Comparison of ENCODE assay signal across 21 mouse cellular contexts in the genomic region with DNA sequence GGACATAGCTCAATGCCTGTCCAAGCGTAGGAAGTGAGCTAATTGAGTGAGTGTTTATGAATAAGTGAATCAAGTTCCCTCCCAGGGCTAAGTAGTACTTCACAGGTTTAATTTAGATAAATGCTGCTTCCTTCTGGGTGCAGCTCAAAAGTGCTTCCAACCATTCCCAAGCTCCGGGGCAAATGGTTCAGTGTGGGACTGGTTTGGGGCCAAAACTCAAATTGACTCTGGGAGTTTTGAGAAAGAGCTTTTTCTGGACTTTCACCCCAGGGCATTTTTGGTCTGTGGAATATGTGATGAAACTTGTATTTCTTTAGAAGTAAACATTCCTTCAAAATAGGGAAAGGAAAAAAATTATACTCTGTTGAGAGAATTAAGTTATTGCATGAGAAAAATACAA. TPM values are rescaled to one million over a fixed set of nuclear protein-coding genes. Genes with fewer than 3 reads are reported as not detected.
DNase-seq lines count a peak whose midpoint lies in the region; ATAC-seq and TF ChIP-seq lines count a peak whose summit lies in the region.
"Had no signal": no experiment of that assay in that cellular context is flagged by ENCODE, and none has a peak within 500 bp of the region (broad histone marks: within the 10 kb centered on the region; RNA-seq: fewer than 3 reads in every experiment).

No protein-coding gene starts in this region.

- H3K4me3 ChIP-seq in kidney, adult 2 months (ENCODE audit: insufficient read depth, low read depth, low read length) = no peak overlapping the region
- no peak overlapping the region for H3K4me3 ChIP-seq in lung, embryonic 16.5 days (ENCODE audit: low read length)
- no peak overlapping the region for H3K4me3 ChIP-seq in liver, postnatal 0 days (ENCODE audit: low read depth, low read length)
- no peak overlapping the region for H3K4me3 ChIP-seq in midbrain, postnatal 0 days (ENCODE audit: low read depth, low read length)
- H3K4me3 ChIP-seq: embryonic facial prominence, embryonic 10.5 days; forebrain, embryonic 13.5 days; hindbrain, embryonic 13.5 days had no signal

- TF ChIP-seq EP300 in liver, postnatal 0 days (IDR thresholded peaks at IDR 0.05; ENCODE audit: low read depth) = no peak

- H3K9ac ChIP-seq in lung, embryonic 16.5 days (ENCODE audit: low read length) = no peak overlapping the region
- H3K9ac ChIP-seq in liver, postnatal 0 days (replicated peaks) = no peak overlapping the region
- no peak overlapping the region for H3K9ac ChIP-seq in midbrain, postnatal 0 days (replicated peaks; ENCODE audit: low read length, poor library complexity, severe bottlenecking)
- H3K9ac ChIP-seq: forebrain, embryonic 13.5 days; forebrain, postnatal 0 days; hindbrain, embryonic 13.5 days had no signal

- no peak for TF ChIP-seq POLR2A in kidney, adult 2 months (IDR thresholded peaks at IDR 0.05; ENCODE audit: low read depth, low read length)

- no peak overlapping the region for H3K27ac ChIP-seq in kidney, adult 2 months (ENCODE audit: insufficient read depth, low read depth, low read length)
- no peak overlapping the region for H3K27ac ChIP-seq in lung, embryonic 16.5 days (ENCODE audit: low read length)
- peak overlapping the region; percentile 34; the same call in 1 of the 2 replicates for H3K27ac ChIP-seq in liver, postnatal 0 days (ENCODE audit: low read depth)
- H3K27ac ChIP-seq in midbrain, postnatal 0 days (ENCODE audit: low read depth, low read length) = no peak overlapping the region
- H3K27ac ChIP-seq: embryonic facial prominence, embryonic 10.5 days; forebrain, embryonic 13.5 days; hindbrain, embryonic 13.5 days; hindbrain, postnatal 0 days had no signal

- no peaks in the 10 kb centered on the region for H3K9me3 ChIP-seq in lung, embryonic 16.5 days (ENCODE audit: control insufficient read depth, low read length)
- no peaks in the 10 kb centered on the region for H3K9me3 ChIP-seq in liver, postnatal 0 days (ENCODE audit: low read length)
- H3K9me3 ChIP-seq in midbrain, postnatal 0 days (ENCODE audit: low read length) = no peaks in the 10 kb centered on the region
- H3K9me3 ChIP-seq: embryonic facial prominence, embryonic 10.5 days; forebrain, embryonic 13.5 days; G1E; hindbrain, embryonic 13.5 days had no signal

- WGBS in kidney, adult 2 months = 48% methylated on average over 2 of the region's 2 CpGs
- 40% methylated on average over 2 of the region's 2 CpGs for WGBS in lung, embryonic 16.5 days
- 63% methylated on average over 2 of the region's 2 CpGs for WGBS in liver, postnatal 0 days (ENCODE audit: insufficient replicate concordance)
- 96% methylated on average over 2 of the region's 2 CpGs for WGBS in midbrain, postnatal 0 days

- no peak for TF ChIP-seq CTCF in kidney, adult 2 months (conservative IDR thresholded peaks at IDR 0.05; ENCODE audit: insufficient read depth, insufficient read length, low read depth, low read length)
- no peak for TF ChIP-seq CTCF in liver, postnatal 0 days (IDR thresholded peaks at IDR 0.05; ENCODE audit: low read depth)
- TF ChIP-seq CTCF in midbrain, postnatal 0 days (IDR thresholded peaks at IDR 0.05) = no peak

- peak; percentile 39 for DNase-seq in kidney, adult 2 months
- DNase-seq in kidney, adult 11 months = no peak
- no peak for DNase-seq in lung, postnatal 10 days
- peak; percentile 59 for DNase-seq in NIH3T3 (ENCODE audit: low read depth)
- DNase-seq in liver, postnatal 0 days = no peak
- no peak for DNase-seq in midbrain, postnatal 0 days (ENCODE audit: low spot score)
- DNase-seq: adrenal gland, postnatal 14 days; B cell, adult 2 months; cerebellum, adult 11-12 months; cerebellum, adult 9-11 months; cerebellum, postnatal 36 days; forebrain, postnatal 0 days; gastrocnemius, postnatal 14 days; heart, postnatal 10 days had no signal

- peak; percentile 47 for ATAC-seq in lung, embryonic 16.5 days (ENCODE audit: low read depth)
- peak; percentile 45; the same call in 1 of the 2 replicates for ATAC-seq in liver, postnatal 0 days
- ATAC-seq in midbrain, postnatal 0 days (ENCODE audit: low FRiP score) = no peak
- ATAC-seq: CD4-positive, CD25-positive, alpha-beta regulatory T cell, adult 4 months; forebrain, embryonic 13.5 days; forebrain, postnatal 0 days; hindbrain, postnatal 0 days had no signal

- no peaks in the 10 kb centered on the region for H3K36me3 ChIP-seq in kidney, adult 2 months (ENCODE audit: control insufficient read depth, insufficient read depth, low read length)
- H3K36me3 ChIP-seq in lung, embryonic 16.5 days (ENCODE audit: control insufficient read depth, insufficient read depth, low read length) = no peaks in the 10 kb centered on the region
- no peaks in the 10 kb centered on the region for H3K36me3 ChIP-seq in liver, postnatal 0 days (replicated peaks; ENCODE audit: insufficient read depth, low read length)
- no peaks in the 10 kb centered on the region for H3K36me3 ChIP-seq in midbrain, postnatal 0 days (ENCODE audit: insufficient read depth, low read length)
- H3K36me3 ChIP-seq: embryonic facial prominence, embryonic 10.5 days; G1E; hindbrain, embryonic 13.5 days had no signal

- H3K4me1 ChIP-seq in kidney, adult 2 months (ENCODE audit: control insufficient read depth, insufficient read depth, low read length) = peaks cover 7% of the 10 kb centered on the region
- no peaks in the 10 kb centered on the region for H3K4me1 ChIP-seq in lung, embryonic 16.5 days (replicated peaks; ENCODE audit: control insufficient read depth, insufficient read depth, low read length)
- peaks cover 8% of the 10 kb centered on the region; the same call in 1 of the 2 replicates for H3K4me1 ChIP-seq in liver, postnatal 0 days (ENCODE audit: insufficient read depth)
- no peaks in the 10 kb centered on the region for H3K4me1 ChIP-seq in midbrain, postnatal 0 days (ENCODE audit: insufficient read depth, low read length)
- H3K4me1 ChIP-seq: embryonic facial prominence, embryonic 10.5 days; forebrain, embryonic 13.5 days; hindbrain, embryonic 13.5 days had no signal

- no peaks in the 10 kb centered on the region for H3K27me3 ChIP-seq in kidney, adult 2 months (replicated peaks; ENCODE audit: control insufficient read depth, insufficient read depth, low read length)
- no peaks in the 10 kb centered on the region for H3K27me3 ChIP-seq in lung, embryonic 16.5 days (ENCODE audit: control insufficient read depth, insufficient read depth, low read depth, low read length)
- no peaks in the 10 kb centered on the region for H3K27me3 ChIP-seq in liver, postnatal 0 days (ENCODE audit: insufficient read depth, low read length)
- H3K27me3 ChIP-seq in midbrain, postnatal 0 days (ENCODE audit: insufficient read depth, low read length) = no peaks in the 10 kb centered on the region
- H3K27me3 ChIP-seq: forebrain, embryonic 13.5 days; hindbrain, embryonic 13.5 days had no signal

- H3K4me2 ChIP-seq in lung, embryonic 16.5 days (ENCODE audit: low read depth, low read length) = no peak overlapping the region
- H3K4me2 ChIP-seq in liver, postnatal 0 days (ENCODE audit: low read depth, low read length) = no peak overlapping the region
- no peak overlapping the region for H3K4me2 ChIP-seq in midbrain, postnatal 0 days (ENCODE audit: low read depth, low read length, poor library complexity, severe bottlenecking)
- H3K4me2 ChIP-seq: forebrain, embryonic 13.5 days; hindbrain, embryonic 13.5 days had no signal

RNA-seq across cellular contexts. Expression of a gene that starts 16.1 kb away (rescaled TPM):
- 28.4 and 31.7 TPM in 2 replicates for polyA plus RNA-seq in kidney, adult 2 months (2012; rRNA removed)
- 64.6 and 65.6 TPM in 2 replicates for polyA plus RNA-seq in lung, embryonic 16.5 days (2015; fragmentation: Nextera tagmentation; extraction: Ambion mirVana)
- polyA plus RNA-seq in liver, postnatal 0 days (2015; fragmentation: Nextera tagmentation; extraction: Ambion mirVana) = 7.3 and 10.4 TPM in 2 replicates
- total RNA-seq in midbrain, postnatal 0 days (2014; rRNA removed) = 34.6 and 38.6 TPM in 2 replicates
- polyA plus RNA-seq in midbrain, postnatal 0 days (2015; fragmentation: Nextera tagmentation; extraction: Ambion mirVana) = 12.6 and 13.6 TPM in 2 replicates

Comparison
In these comparisons a context has a peak if more than half of its experiments do, and no peak if none do; other contexts are left out.
1. DNase-seq: peak in kidney, adult 2 months (single experiment) and NIH3T3 (single experiment); none in kidney, adult 11 months (single experiment), lung, postnatal 10 days (single experiment), liver, postnatal 0 days (single experiment) and midbrain, postnatal 0 days (single experiment).